Mouse (Mus musculus): ENCODE data around the gene Zzef1.
A peak's percentile ranks its signal among the peaks of the same experiment; 100 is the strongest.

Gene Zzef1

GRCm38 (mm10) chr11:72866446-72866845 lies 70.4 kb downstream of the Zzef1 start:
- no peak for ATAC-seq (ENCODE audit: insufficient number of reproducible peaks, low FRiP score, low TSS enrichment)

- ATAC-seq (ENCODE audit: insufficient number of reproducible peaks, low FRiP score, low TSS enrichment) = no peak
Measured at GRCm38 (mm10) chr11:72872061-72872460, 76.0 kb downstream of the Zzef1 start.

- no peak for ATAC-seq (ENCODE audit: insufficient number of reproducible peaks, low FRiP score, low TSS enrichment)
Measured at GRCm38 (mm10) chr11:72892623-72893022, 96.6 kb downstream of the Zzef1 start.

GRCm38 (mm10) chr11:72908391-72908790 lies 112.4 kb downstream of the Zzef1 start:
- no peak for ATAC-seq (ENCODE audit: insufficient number of reproducible peaks, low FRiP score, low TSS enrichment)

- no peak for ATAC-seq (ENCODE audit: insufficient number of reproducible peaks, low FRiP score, low TSS enrichment)
Measured at GRCm38 (mm10) chr11:72917299-72917996, 121.4 kb downstream of the Zzef1 start.

GRCm38 (mm10) chr11:72923116-72923515 lies 127.1 kb downstream of the Zzef1 start:
- no peak for ATAC-seq (ENCODE audit: insufficient number of reproducible peaks, low FRiP score, low TSS enrichment)

GRCm38 (mm10) chr11:72924458-72924857 lies 128.4 kb downstream of the Zzef1 start:
- ATAC-seq (ENCODE audit: insufficient number of reproducible peaks, low FRiP score, low TSS enrichment) = no peak

- ATAC-seq (ENCODE audit: insufficient number of reproducible peaks, low FRiP score, low TSS enrichment) = no peak
Measured at GRCm38 (mm10) chr11:72925067-72925466, 129.0 kb downstream of the Zzef1 start.

- ATAC-seq (ENCODE audit: insufficient number of reproducible peaks, low FRiP score, low TSS enrichment) = 0 out of 2 replicates have a peak, but pooled peaks have one; percentile 40
Measured at GRCm38 (mm10) chr11:72926226-72926890, 130.3 kb downstream of the Zzef1 start.

- ATAC-seq (ENCODE audit: insufficient number of reproducible peaks, low FRiP score, low TSS enrichment) = no peak
Measured at GRCm38 (mm10) chr11:72928516-72928915, 132.5 kb downstream of the Zzef1 start.

GRCm38 (mm10) chr11:72940208-72941143 lies 144.4 kb downstream of the Zzef1 start:
- ATAC-seq (ENCODE audit: insufficient number of reproducible peaks, low FRiP score, low TSS enrichment) = no peak

GRCm38 (mm10) chr11:72944996-72945793 lies 149.2 kb downstream of the Zzef1 start:
- ATAC-seq (ENCODE audit: insufficient number of reproducible peaks, low FRiP score, low TSS enrichment) = no peak

GRCm38 (mm10) chr11:72945875-72946559 lies 150.0 kb downstream of the Zzef1 start:
- no peak for ATAC-seq (ENCODE audit: insufficient number of reproducible peaks, low FRiP score, low TSS enrichment)

GRCm38 (mm10) chr11:72946560-72947119 lies 150.6 kb downstream of the Zzef1 start:
- ATAC-seq (ENCODE audit: insufficient number of reproducible peaks, low FRiP score, low TSS enrichment) = no peak

- ATAC-seq (ENCODE audit: insufficient number of reproducible peaks, low FRiP score, low TSS enrichment) = no peak
Measured at GRCm38 (mm10) chr11:72947840-72948239, 151.8 kb downstream of the Zzef1 start.

GRCm38 (mm10) chr11:72948254-72948653 lies 152.2 kb downstream of the Zzef1 start:
- ATAC-seq (ENCODE audit: insufficient number of reproducible peaks, low FRiP score, low TSS enrichment) = no peak

GRCm38 (mm10) chr11:72951137-72952000 lies 155.3 kb downstream of the Zzef1 start:
- ATAC-seq (ENCODE audit: insufficient number of reproducible peaks, low FRiP score, low TSS enrichment) = no peak

GRCm38 (mm10) chr11:72952226-72952625 lies 156.2 kb downstream of the Zzef1 start:
- no peak for ATAC-seq (ENCODE audit: insufficient number of reproducible peaks, low FRiP score, low TSS enrichment)

All from cerebellum, adult (tissue).